Mouse (Mus musculus) forelimb bud, embryonic 11.5 days (tissue): ENCODE results near the gene Lim2.

ENCODE experiments used
- DNase-seq: peaks from one replicate; pipeline ENCODE4 v3.0.0-alpha.2; 2012; ENCODE audit warnings: low read depth, low spot score

Gene Lim2

GRCm38 (mm10) chr7:43443126-43443916 is 15.9 kb downstream of the Lim2 start:
- peak; percentile 59 for DNase-seq

GRCm38 (mm10) chr7:43443917-43444293 is 16.4 kb downstream of the Lim2 start, which contains the start of the genes Etfb and Gm45233:
Etfb (plus strand) TSS chr7:43444083.
Gm45233 (plus strand) TSS chr7:43444128.
- DNase-seq = peak; percentile 96

GRCm38 (mm10) chr7:43447801-43448200 is 20.3 kb downstream of the Lim2 start:
- no peak for DNase-seq

- no peak for DNase-seq
Observed at GRCm38 (mm10) chr7:43448246-43448645, 20.8 kb downstream of the Lim2 start.

- DNase-seq = no peak
Observed at GRCm38 (mm10) chr7:43449811-43450210, 22.3 kb downstream of the Lim2 start.

GRCm38 (mm10) chr7:43451726-43452125 is 24.3 kb downstream of the Lim2 start:
- DNase-seq = no peak

- no peak for DNase-seq
Observed at GRCm38 (mm10) chr7:43452609-43453008, 25.1 kb downstream of the Lim2 start.

- DNase-seq = no peak
Observed at GRCm38 (mm10) chr7:43453599-43454355, 26.3 kb downstream of the Lim2 start.

- no peak for DNase-seq
Observed at GRCm38 (mm10) chr7:43454371-43454770, 26.9 kb downstream of the Lim2 start.

GRCm38 (mm10) chr7:43462851-43463250 is 35.4 kb downstream of the Lim2 start, which contains the start of gene Vsig10l:
Vsig10l (plus strand) TSS chr7:43463151.
- no peak for DNase-seq

- no peak for DNase-seq
Observed at GRCm38 (mm10) chr7:43463976-43464375, 36.5 kb downstream of the Lim2 start.

GRCm38 (mm10) chr7:43464864-43465343 is 37.4 kb downstream of the Lim2 start:
- DNase-seq = peak; percentile 35

- DNase-seq = peak; percentile 66
Observed at GRCm38 (mm10) chr7:43465344-43466098, 38.1 kb downstream of the Lim2 start.

GRCm38 (mm10) chr7:43466099-43466694 is 38.7 kb downstream of the Lim2 start:
- peak; percentile 68 for DNase-seq

GRCm38 (mm10) chr7:43470373-43470772 is 42.9 kb downstream of the Lim2 start:
- peak; percentile 49 for DNase-seq

GRCm38 (mm10) chr7:43475706-43476105 is 48.2 kb downstream of the Lim2 start:
- DNase-seq = no peak

GRCm38 (mm10) chr7:43476376-43476775 is 48.9 kb downstream of the Lim2 start:
- DNase-seq = no peak

GRCm38 (mm10) chr7:43481191-43481590 is 53.7 kb downstream of the Lim2 start:
- no peak for DNase-seq

- no peak for DNase-seq
Observed at GRCm38 (mm10) chr7:43482090-43482716, 54.7 kb downstream of the Lim2 start.

- no peak for DNase-seq
Observed at GRCm38 (mm10) chr7:43483236-43483635, 55.8 kb downstream of the Lim2 start.
